Mouse (Mus musculus): ENCODE data around the gene Wscd1.

The Wscd1 gene

GRCm38 (mm10) chr11:71749671-71750070, at the start of gene Wscd1:
Gene Wscd1 (plus strand): TSS chr11:71749920.
- DNase-seq (ENCODE audit: low spot score): no peak

- no peak for DNase-seq (ENCODE audit: low spot score)
These were observed 21.7 kb upstream of the Wscd1 start for GRCm38 (mm10) chr11:71728066-71728465.

GRCm38 (mm10) chr11:71729287-71729686, 20.4 kb upstream of the Wscd1 start:
- no peak for DNase-seq (ENCODE audit: low spot score)

- DNase-seq (ENCODE audit: low spot score): no peak
These were observed 15.9 kb upstream of the Wscd1 start for GRCm38 (mm10) chr11:71733771-71734170.

- DNase-seq (ENCODE audit: low spot score): no peak
These were observed 12.6 kb upstream of the Wscd1 start for GRCm38 (mm10) chr11:71737106-71737505.

GRCm38 (mm10) chr11:71738501-71739045, 11.1 kb upstream of the Wscd1 start:
- DNase-seq (ENCODE audit: low spot score): no peak

GRCm38 (mm10) chr11:71745875-71746274, 3.8 kb upstream of the Wscd1 start:
- DNase-seq (ENCODE audit: low spot score): no peak

- no peak for DNase-seq (ENCODE audit: low spot score)
These were observed 2.0 kb upstream of the Wscd1 start for GRCm38 (mm10) chr11:71747719-71748118.

- DNase-seq (ENCODE audit: low spot score): no peak
These were observed 934 bp downstream of the Wscd1 start for GRCm38 (mm10) chr11:71750534-71751173.

- no peak for DNase-seq (ENCODE audit: low spot score)
These were observed 1.5 kb downstream of the Wscd1 start for GRCm38 (mm10) chr11:71751174-71751611.

GRCm38 (mm10) chr11:71751689-71752088, 2.0 kb downstream of the Wscd1 start:
- no peak for DNase-seq (ENCODE audit: low spot score)

GRCm38 (mm10) chr11:71752626-71753025, 2.9 kb downstream of the Wscd1 start:
- DNase-seq (ENCODE audit: low spot score): no peak

GRCm38 (mm10) chr11:71755115-71755514, 5.4 kb downstream of the Wscd1 start:
- DNase-seq (ENCODE audit: low spot score): no peak

GRCm38 (mm10) chr11:71756325-71756724, 6.6 kb downstream of the Wscd1 start:
- DNase-seq (ENCODE audit: low spot score): no peak

GRCm38 (mm10) chr11:71758211-71759110, 8.7 kb downstream of the Wscd1 start:
- DNase-seq (ENCODE audit: low spot score): no peak

- no peak for DNase-seq (ENCODE audit: low spot score)
These were observed 11.3 kb downstream of the Wscd1 start for GRCm38 (mm10) chr11:71760991-71761390.

- no peak for DNase-seq (ENCODE audit: low spot score)
These were observed 13.4 kb downstream of the Wscd1 start for GRCm38 (mm10) chr11:71763154-71763553.

- DNase-seq (ENCODE audit: low spot score): no peak
These were observed 14.0 kb downstream of the Wscd1 start for GRCm38 (mm10) chr11:71763651-71764275.

- no peak for DNase-seq (ENCODE audit: low spot score)
These were observed 15.0 kb downstream of the Wscd1 start for GRCm38 (mm10) chr11:71764743-71765142.

- DNase-seq (ENCODE audit: low spot score): no peak
These were observed 15.6 kb downstream of the Wscd1 start for GRCm38 (mm10) chr11:71765335-71765734.

GRCm38 (mm10) chr11:71766380-71766779, 16.7 kb downstream of the Wscd1 start:
- no peak for DNase-seq (ENCODE audit: low spot score)

- DNase-seq (ENCODE audit: low spot score): no peak
These were observed 18.0 kb downstream of the Wscd1 start for GRCm38 (mm10) chr11:71767726-71768125.

Measured in ovary, adult 18-20 months (tissue).